Mouse (Mus musculus) liver, embryonic 14.5 days (tissue): ENCODE measurements at regions not wholly inside any gene's neighbourhood (a gene's known extent, or its start where the extent isn't known, plus 50 kb on each side); places are given as distances from the start of the nearest gene placed in this dataset.

Experiments used
- CTCF ChIP-seq: IDR thresholded peaks from 2 replicates; pipeline ENCODE4 v1.5.1; 2016; ENCODE audit warnings: antibody characterized with exemption, low read depth, control low read depth
- EP300 ChIP-seq: IDR thresholded peaks from 2 replicates; pipeline ENCODE4 v1.6.1; 2016; ENCODE audit warnings: antibody characterized with exemption, low read depth

- TF ChIP-seq CTCF: no peak
- no peak for TF ChIP-seq EP300
These were observed 393.4 kb downstream of the Cd83 start for GRCm38 (mm10) chr13:44178006-44178405.
